Mouse (Mus musculus): ENCODE data around the gene Sorbs1. TPM values are rescaled to one million over a fixed set of nuclear protein-coding genes. Genes with fewer than 3 reads are reported as not detected.

Sorbs1 gene
- polyA plus RNA-seq, 1 experiment from 2014 or later, result 88.3 TPM

DNA sequence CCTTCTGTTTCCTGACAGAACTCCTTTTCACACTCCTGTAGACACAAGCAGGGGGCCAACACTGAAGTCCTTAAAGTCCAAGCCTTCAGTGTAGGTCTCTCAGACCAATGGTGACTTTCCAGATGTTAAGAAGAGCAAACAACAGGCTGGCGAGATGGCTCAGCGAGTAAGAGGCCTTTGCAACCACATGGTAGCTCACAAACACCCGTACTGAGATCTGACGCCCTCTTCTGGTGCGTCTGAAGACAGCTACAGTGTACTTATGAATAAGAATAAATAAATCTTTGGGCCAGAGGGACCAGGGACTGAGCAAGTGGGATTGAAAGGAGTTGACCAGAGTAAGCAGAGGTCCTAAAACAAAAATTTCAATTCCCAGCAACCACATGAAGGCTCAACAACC, 129.6 kb downstream of the Sorbs1 start:
- Histone ChIP-seq H3K9me3 (ENCODE audit: control insufficient read depth, low read length) (no peaks in the 10 kb centered on the region), H3K9ac (ENCODE audit: low read length) (no peak overlapping the region), H3K4me1 (replicated peaks; ENCODE audit: control insufficient read depth, insufficient read depth, low read length) (peaks cover 4% of the 10 kb centered on the region; the same call in 1 of the 2 replicates), H3K27me3 (replicated peaks; ENCODE audit: control insufficient read depth, insufficient read depth, low read length) (no peaks in the 10 kb centered on the region), H3K4me3 (ENCODE audit: low read depth, low read length) (no peak overlapping the region), H3K36me3 (ENCODE audit: control insufficient read depth, insufficient read depth, low read length) (peaks cover 5% of the 10 kb centered on the region; the same call in 1 of the 2 replicates), H3K4me2 (ENCODE audit: low read length) (no peak overlapping the region), H3K27ac (ENCODE audit: low read depth) (no peak overlapping the region)
- no peak for DNase-seq (ENCODE audit: low spot score)
- 45% methylated on average over 5 of the region's 5 CpGs for WGBS
- ATAC-seq (replicated peaks; ENCODE audit: low FRiP score, low TSS enrichment, low read depth), result no peak

DNA sequence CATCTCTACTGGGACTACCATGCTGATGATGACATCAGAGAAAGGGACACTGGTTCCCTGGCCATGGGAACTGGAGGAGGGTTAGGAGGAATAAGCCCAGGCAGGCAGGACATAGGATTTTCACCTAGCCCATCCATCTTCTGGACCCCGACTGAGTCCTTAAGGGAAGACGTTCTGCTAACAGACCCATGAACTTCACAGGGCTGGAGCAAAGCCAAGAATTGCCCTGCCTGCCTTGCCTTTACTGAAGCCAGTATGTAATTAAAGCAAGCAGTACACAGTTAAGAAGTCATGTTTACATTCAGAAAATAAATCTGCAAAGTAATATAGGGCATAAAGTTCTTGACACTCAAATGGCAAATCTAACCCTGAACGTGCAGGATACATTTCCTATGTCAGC, 132.9 kb downstream of the Sorbs1 start:
- no peaks in the 10 kb centered on the region for H3K36me3 ChIP-seq (ENCODE audit: control insufficient read depth, insufficient read depth, low read length)
- no peak overlapping the region for H3K4me2 ChIP-seq (ENCODE audit: low read length)
- H3K4me1 ChIP-seq (replicated peaks; ENCODE audit: control insufficient read depth, insufficient read depth, low read length), result peaks cover 4% of the 10 kb centered on the region; the same call in 1 of the 2 replicates
- H3K27me3 ChIP-seq (replicated peaks; ENCODE audit: control insufficient read depth, insufficient read depth, low read length), result no peaks in the 10 kb centered on the region
- no peak overlapping the region for H3K9ac ChIP-seq (ENCODE audit: low read length)
- no peak for DNase-seq (ENCODE audit: low spot score)
- H3K9me3 ChIP-seq (ENCODE audit: control insufficient read depth, low read length), result no peaks in the 10 kb centered on the region
- ATAC-seq (replicated peaks; ENCODE audit: low FRiP score, low TSS enrichment, low read depth), result no peak
- H3K27ac ChIP-seq (ENCODE audit: low read depth), result no peak overlapping the region
- 15% methylated on average over 3 of the region's 3 CpGs for WGBS
- no peak overlapping the region for H3K4me3 ChIP-seq (ENCODE audit: low read depth, low read length)

DNA sequence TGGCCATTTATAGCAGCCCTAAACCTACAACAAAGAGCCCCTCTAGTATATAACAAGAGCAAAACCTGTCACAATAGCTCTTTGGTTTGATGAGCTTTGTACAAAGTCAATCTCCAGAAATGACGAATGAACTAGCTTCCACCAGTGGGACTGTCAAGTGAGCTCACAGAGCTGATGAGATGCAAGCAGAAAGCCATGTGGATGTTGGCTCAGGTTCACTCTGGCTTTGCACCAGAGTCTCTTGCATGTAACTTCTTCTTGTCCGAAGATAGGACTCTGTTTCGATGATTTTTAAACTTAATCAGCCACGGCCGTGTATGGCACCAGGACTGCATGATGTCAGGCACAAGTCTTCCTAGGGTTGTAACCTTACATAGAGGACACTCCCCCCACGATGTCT, 133.6 kb downstream of the Sorbs1 start:
- 61% methylated on average over 6 of the region's 6 CpGs for WGBS
- Histone ChIP-seq H3K36me3 (ENCODE audit: control insufficient read depth, insufficient read depth, low read length) (no peaks in the 10 kb centered on the region), H3K4me2 (ENCODE audit: low read length) (no peak overlapping the region), H3K4me3 (ENCODE audit: low read depth, low read length) (no peak overlapping the region), H3K9ac (ENCODE audit: low read length) (no peak overlapping the region), H3K27me3 (replicated peaks; ENCODE audit: control insufficient read depth, insufficient read depth, low read length) (no peaks in the 10 kb centered on the region), H3K4me1 (replicated peaks; ENCODE audit: control insufficient read depth, insufficient read depth, low read length) (peaks cover 4% of the 10 kb centered on the region; the same call in 1 of the 2 replicates), H3K27ac (ENCODE audit: low read depth) (no peak overlapping the region), H3K9me3 (ENCODE audit: control insufficient read depth, low read length) (no peaks in the 10 kb centered on the region)
- ATAC-seq (replicated peaks; ENCODE audit: low FRiP score, low TSS enrichment, low read depth), result no peak
- no peak for DNase-seq (ENCODE audit: low spot score)

GRCm38 (mm10) chr19:40379081-40379480, 134.5 kb downstream of the Sorbs1 start:
- Histone ChIP-seq H3K4me2 (ENCODE audit: low read length) (no peak overlapping the region), H3K4me1 (replicated peaks; ENCODE audit: control insufficient read depth, insufficient read depth, low read length) (peaks cover 4% of the 10 kb centered on the region; the same call in 1 of the 2 replicates), H3K9me3 (ENCODE audit: control insufficient read depth, low read length) (no peaks in the 10 kb centered on the region), H3K27me3 (replicated peaks; ENCODE audit: control insufficient read depth, insufficient read depth, low read length) (no peaks in the 10 kb centered on the region), H3K4me3 (ENCODE audit: low read depth, low read length) (no peak overlapping the region), H3K36me3 (ENCODE audit: control insufficient read depth, insufficient read depth, low read length) (no peaks in the 10 kb centered on the region), H3K27ac (ENCODE audit: low read depth) (no peak overlapping the region), H3K9ac (ENCODE audit: low read length) (no peak overlapping the region)
- 85% methylated on average over 4 of the region's 4 CpGs for WGBS
- DNase-seq (ENCODE audit: low spot score), result no peak
- ATAC-seq (replicated peaks; ENCODE audit: low FRiP score, low TSS enrichment, low read depth), result no peak

GRCm38 (mm10) chr19:40377632-40378031, 135.9 kb downstream of the Sorbs1 start:
- Histone ChIP-seq H3K27ac (ENCODE audit: low read depth) (no peak overlapping the region), H3K9me3 (ENCODE audit: control insufficient read depth, low read length) (no peaks in the 10 kb centered on the region), H3K4me2 (ENCODE audit: low read length) (no peak overlapping the region), H3K4me1 (replicated peaks; ENCODE audit: control insufficient read depth, insufficient read depth, low read length) (peaks cover 4% of the 10 kb centered on the region; the same call in 1 of the 2 replicates), H3K4me3 (ENCODE audit: low read depth, low read length) (no peak overlapping the region), H3K27me3 (replicated peaks; ENCODE audit: control insufficient read depth, insufficient read depth, low read length) (no peaks in the 10 kb centered on the region), H3K36me3 (ENCODE audit: control insufficient read depth, insufficient read depth, low read length) (0 out of 2 replicates have a peak, but pooled peaks cover 1% of the 10 kb centered on the region), H3K9ac (ENCODE audit: low read length) (no peak overlapping the region)
- WGBS, result 88% methylated on average over 14 of the region's 14 CpGs
- DNase-seq (ENCODE audit: low spot score) (no peak), ATAC-seq (replicated peaks; ENCODE audit: low FRiP score, low TSS enrichment, low read depth) (no peak)

GRCm38 (mm10) chr19:40376566-40377281, 136.9 kb downstream of the Sorbs1 start:
- Histone ChIP-seq H3K36me3 (ENCODE audit: control insufficient read depth, insufficient read depth, low read length) (0 out of 2 replicates have a peak, but pooled peaks cover 4% of the 10 kb centered on the region), H3K9ac (ENCODE audit: low read length) (no peak overlapping the region), H3K27me3 (replicated peaks; ENCODE audit: control insufficient read depth, insufficient read depth, low read length) (no peaks in the 10 kb centered on the region), H3K4me3 (ENCODE audit: low read depth, low read length) (no peak overlapping the region), H3K4me1 (replicated peaks; ENCODE audit: control insufficient read depth, insufficient read depth, low read length) (peaks cover 4% of the 10 kb centered on the region; the same call in 1 of the 2 replicates), H3K9me3 (ENCODE audit: control insufficient read depth, low read length) (no peaks in the 10 kb centered on the region), H3K4me2 (ENCODE audit: low read length) (no peak overlapping the region), H3K27ac (ENCODE audit: low read depth) (no peak overlapping the region)
- 70% methylated on average over 21 of the region's 21 CpGs for WGBS
- DNase-seq (ENCODE audit: low spot score) (no peak), ATAC-seq (replicated peaks; ENCODE audit: low FRiP score, low TSS enrichment, low read depth) (no peak)

- H3K9ac ChIP-seq (ENCODE audit: low read length), result no peak overlapping the region
- 84% methylated on average over 2 of the region's 2 CpGs for WGBS
- ATAC-seq (replicated peaks; ENCODE audit: low FRiP score, low TSS enrichment, low read depth), result no peak
Measured at GRCm38 (mm10) chr19:40374720-40375119, 138.9 kb downstream of the Sorbs1 start.

GRCm38 (mm10) chr19:40372679-40373078, 140.9 kb downstream of the Sorbs1 start:
- DNase-seq (ENCODE audit: low spot score) (no peak), ATAC-seq (replicated peaks; ENCODE audit: low FRiP score, low TSS enrichment, low read depth) (no peak)
- H3K27ac ChIP-seq (ENCODE audit: low read depth), result no peak overlapping the region
- H3K4me2 ChIP-seq (ENCODE audit: low read length), result no peak overlapping the region
- H3K27me3 ChIP-seq (replicated peaks; ENCODE audit: control insufficient read depth, insufficient read depth, low read length), result no peaks in the 10 kb centered on the region
- H3K9ac ChIP-seq (ENCODE audit: low read length), result no peak overlapping the region
- 0 out of 2 replicates have a peak, but pooled peaks cover 8% of the 10 kb centered on the region for H3K36me3 ChIP-seq (ENCODE audit: control insufficient read depth, insufficient read depth, low read length)
- 87% methylated on average over 5 of the region's 5 CpGs for WGBS
- no peaks in the 10 kb centered on the region for H3K9me3 ChIP-seq (ENCODE audit: control insufficient read depth, low read length)
- no peak overlapping the region for H3K4me3 ChIP-seq (ENCODE audit: low read depth, low read length)
- H3K4me1 ChIP-seq (replicated peaks; ENCODE audit: control insufficient read depth, insufficient read depth, low read length), result 0 out of 2 replicates have a peak, but pooled peaks cover 3% of the 10 kb centered on the region

More at GRCm38 (mm10) chr19:40374720-40375119, 138.9 kb downstream of the Sorbs1 start:
- H3K4me3 ChIP-seq (ENCODE audit: low read depth, low read length), result no peak overlapping the region
- H3K27ac ChIP-seq (ENCODE audit: low read depth), result no peak overlapping the region
- H3K36me3 ChIP-seq (ENCODE audit: control insufficient read depth, insufficient read depth, low read length), result 0 out of 2 replicates have a peak, but pooled peaks cover 4% of the 10 kb centered on the region
- DNase-seq (ENCODE audit: low spot score), result no peak
- H3K27me3 ChIP-seq (replicated peaks; ENCODE audit: control insufficient read depth, insufficient read depth, low read length), result no peaks in the 10 kb centered on the region
- H3K4me2 ChIP-seq (ENCODE audit: low read length), result no peak overlapping the region
- H3K4me1 ChIP-seq (replicated peaks; ENCODE audit: control insufficient read depth, insufficient read depth, low read length), result 0 out of 2 replicates have a peak, but pooled peaks cover 3% of the 10 kb centered on the region
- no peaks in the 10 kb centered on the region for H3K9me3 ChIP-seq (ENCODE audit: control insufficient read depth, low read length)
